Mouse (Mus musculus): ENCODE measurements around the gene Ap1s1. TPM values are rescaled to one million over a fixed set of nuclear protein-coding genes. Genes with fewer than 3 reads are reported as not detected.

The Ap1s1 gene
- polyA plus RNA-seq, 1 experiment from 2014 or later = 194 TPM

GRCm38 (mm10) chr5:137009988-137010387 lies 35.9 kb downstream of the Ap1s1 start:
- Histone ChIP-seq H3K36me3 (no peaks in the 10 kb centered on the region), H3K4me2 (no peak overlapping the region), H3K4me3 (replicated peaks) (no peak overlapping the region), H3K27me3 (no peaks in the 10 kb centered on the region), H3K9ac (no peak overlapping the region), H3K9me3 (replicated peaks) (no peaks in the 10 kb centered on the region), H3K27ac (no peak overlapping the region), H3K4me1 (peaks cover 3% of the 10 kb centered on the region; the same call in 1 of the 2 replicates)
- ATAC-seq (replicated peaks; ENCODE audit: low FRiP score) = no peak
- 29% methylated on average over 3 of the region's 3 CpGs for WGBS

DNA sequence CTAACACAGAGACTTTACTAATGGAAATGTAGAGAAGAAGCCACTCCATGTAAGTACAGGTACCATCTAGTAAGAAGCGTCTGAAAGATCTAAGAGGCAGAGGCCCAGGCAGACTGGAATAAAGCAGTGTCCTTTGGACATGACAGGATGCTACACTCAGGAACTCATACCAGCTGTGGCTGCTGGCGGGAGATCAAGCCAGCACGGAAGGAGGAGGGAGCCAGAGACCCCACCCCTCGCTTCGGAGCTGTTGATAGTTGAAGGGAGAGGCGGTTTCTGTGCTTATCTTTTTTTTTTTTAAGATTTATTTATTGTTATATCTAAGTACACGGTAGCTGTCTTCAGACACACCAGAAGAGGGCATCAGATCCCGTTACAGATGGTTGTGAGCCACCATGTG lies 38.7 kb downstream of the Ap1s1 start:
- H3K36me3 ChIP-seq = no peaks in the 10 kb centered on the region
- H3K4me1 ChIP-seq = peaks cover 3% of the 10 kb centered on the region; the same call in 1 of the 2 replicates
- H3K27ac ChIP-seq = no peak overlapping the region
- no peak overlapping the region for H3K4me3 ChIP-seq (replicated peaks)
- no peak overlapping the region for H3K9ac ChIP-seq
- H3K4me2 ChIP-seq = no peak overlapping the region
- 53% methylated on average over 8 of the region's 8 CpGs for WGBS
- H3K9me3 ChIP-seq (replicated peaks) = no peaks in the 10 kb centered on the region
- no peaks in the 10 kb centered on the region for H3K27me3 ChIP-seq
- no peak for ATAC-seq (replicated peaks; ENCODE audit: low FRiP score)

DNA sequence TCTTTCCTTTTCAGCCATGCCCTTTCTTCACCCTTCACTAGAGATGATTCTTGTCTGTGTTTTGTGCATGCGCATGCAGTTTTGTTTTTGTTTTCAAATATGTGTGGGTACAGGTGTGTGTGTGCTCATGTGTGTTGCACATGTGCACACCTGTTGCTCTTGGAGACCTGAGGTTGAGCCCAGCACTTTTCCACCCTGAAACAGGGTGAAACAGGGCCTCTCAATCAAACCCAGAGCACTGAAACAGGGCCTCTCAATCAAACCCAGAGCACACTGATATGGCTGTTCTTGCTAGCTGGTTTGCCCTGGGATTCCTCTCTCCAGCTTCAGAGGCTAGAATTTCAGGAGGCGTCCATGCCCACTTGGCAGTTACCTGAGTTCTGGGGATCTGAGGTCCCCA lies 45.3 kb downstream of the Ap1s1 start:
- Histone ChIP-seq H3K4me1 (0 out of 2 replicates have a peak, but pooled peaks cover 3% of the 10 kb centered on the region), H3K9ac (no peak overlapping the region), H3K4me2 (no peak overlapping the region), H3K4me3 (replicated peaks) (no peak overlapping the region), H3K36me3 (peaks cover 9% of the 10 kb centered on the region), H3K27me3 (no peaks in the 10 kb centered on the region), H3K9me3 (replicated peaks) (no peaks in the 10 kb centered on the region), H3K27ac (0 out of 2 replicates have a peak overlapping the region, but pooled peaks have one; percentile 22)
- WGBS = 81% methylated on average over 2 of the region's 2 CpGs
- ATAC-seq (replicated peaks; ENCODE audit: low FRiP score) = no peak

- Histone ChIP-seq H3K4me1 (0 out of 2 replicates have a peak, but pooled peaks cover 3% of the 10 kb centered on the region), H3K27ac (no peak overlapping the region), H3K9me3 (replicated peaks) (no peaks in the 10 kb centered on the region), H3K4me2 (no peak overlapping the region), H3K36me3 (peaks cover 20% of the 10 kb centered on the region), H3K9ac (no peak overlapping the region), H3K4me3 (replicated peaks) (no peak overlapping the region), H3K27me3 (no peaks in the 10 kb centered on the region)
- WGBS = 80% methylated on average over 4 of the region's 5 CpGs
- no peak for ATAC-seq (replicated peaks; ENCODE audit: low FRiP score)
These were observed 46.5 kb downstream of the Ap1s1 start for GRCm38 (mm10) chr5:136999449-136999848.

DNA sequence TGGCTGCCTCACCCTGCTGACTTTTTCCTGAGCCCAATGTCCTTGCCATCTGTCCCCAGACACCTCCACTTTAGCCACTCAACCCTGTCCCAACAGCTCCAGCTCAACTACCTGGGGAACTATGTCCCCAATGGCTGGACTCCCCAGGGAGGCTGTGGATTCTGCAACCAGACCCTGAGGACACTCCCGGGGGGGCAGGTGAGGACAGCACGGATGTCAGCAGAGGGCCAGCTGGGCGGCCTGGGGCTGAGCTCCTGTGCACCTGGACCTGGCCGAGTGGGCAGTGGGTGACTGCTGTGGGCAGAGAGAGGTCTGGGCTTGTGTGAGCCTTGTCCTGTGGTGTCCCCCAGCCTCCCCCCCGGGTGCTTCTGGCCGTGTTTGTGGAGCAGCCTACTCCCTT lies 56.1 kb downstream of the Ap1s1 start:
- H3K4me2 ChIP-seq = no peak overlapping the region
- no peak overlapping the region for H3K9ac ChIP-seq
- H3K36me3 ChIP-seq = peaks cover 60% of the 10 kb centered on the region
- H3K4me3 ChIP-seq (replicated peaks) = no peak overlapping the region
- H3K9me3 ChIP-seq (replicated peaks) = no peaks in the 10 kb centered on the region
- H3K4me1 ChIP-seq = peaks cover 15% of the 10 kb centered on the region
- H3K27me3 ChIP-seq = no peaks in the 10 kb centered on the region
- no peak for ATAC-seq (replicated peaks; ENCODE audit: low FRiP score)
- H3K27ac ChIP-seq = no peak overlapping the region
- WGBS = 86% methylated on average over 6 of the region's 6 CpGs

- H3K4me3 ChIP-seq (replicated peaks) = peak overlapping the region; percentile 92
- H3K4me2 ChIP-seq = peak overlapping the region; percentile 91
- peaks cover 60% of the 10 kb centered on the region for H3K36me3 ChIP-seq
- peaks cover 15% of the 10 kb centered on the region for H3K4me1 ChIP-seq
- H3K9me3 ChIP-seq (replicated peaks) = no peaks in the 10 kb centered on the region
- no peak for ATAC-seq (replicated peaks; ENCODE audit: low FRiP score)
- 66% methylated on average over 7 of the region's 7 CpGs for WGBS
- H3K9ac ChIP-seq = peak overlapping the region; percentile 92
- no peaks in the 10 kb centered on the region for H3K27me3 ChIP-seq
- H3K27ac ChIP-seq = 0 out of 2 replicates have a peak overlapping the region, but pooled peaks have one; percentile 96
These were observed 57.5 kb downstream of the Ap1s1 start for GRCm38 (mm10) chr5:136988420-136988819.

GRCm38 (mm10) chr5:136987934-136988271 lies 58.0 kb downstream of the Ap1s1 start, which contains the start of gene Znhit1:
Gene Znhit1 (minus strand): TSS chr5:136988021.
- H3K27me3 ChIP-seq = no peaks in the 10 kb centered on the region
- peak; percentile 2; the same call in 1 of the 2 replicates for ATAC-seq (replicated peaks; ENCODE audit: low FRiP score)
- H3K9me3 ChIP-seq (replicated peaks) = no peaks in the 10 kb centered on the region
- peaks cover 15% of the 10 kb centered on the region for H3K4me1 ChIP-seq
- H3K4me3 ChIP-seq (replicated peaks) = peak within 1 kb of the TSS; percentile 92
- peak within 1 kb of the TSS; percentile 91 for H3K4me2 ChIP-seq
- H3K36me3 ChIP-seq = peaks cover 58% of the 10 kb centered on the region
- 3% methylated on average over 12 of the region's 12 CpGs for WGBS
- H3K27ac ChIP-seq = peak within 1 kb of the TSS; percentile 96
- H3K9ac ChIP-seq = peak within 1 kb of the TSS; percentile 92

DNA sequence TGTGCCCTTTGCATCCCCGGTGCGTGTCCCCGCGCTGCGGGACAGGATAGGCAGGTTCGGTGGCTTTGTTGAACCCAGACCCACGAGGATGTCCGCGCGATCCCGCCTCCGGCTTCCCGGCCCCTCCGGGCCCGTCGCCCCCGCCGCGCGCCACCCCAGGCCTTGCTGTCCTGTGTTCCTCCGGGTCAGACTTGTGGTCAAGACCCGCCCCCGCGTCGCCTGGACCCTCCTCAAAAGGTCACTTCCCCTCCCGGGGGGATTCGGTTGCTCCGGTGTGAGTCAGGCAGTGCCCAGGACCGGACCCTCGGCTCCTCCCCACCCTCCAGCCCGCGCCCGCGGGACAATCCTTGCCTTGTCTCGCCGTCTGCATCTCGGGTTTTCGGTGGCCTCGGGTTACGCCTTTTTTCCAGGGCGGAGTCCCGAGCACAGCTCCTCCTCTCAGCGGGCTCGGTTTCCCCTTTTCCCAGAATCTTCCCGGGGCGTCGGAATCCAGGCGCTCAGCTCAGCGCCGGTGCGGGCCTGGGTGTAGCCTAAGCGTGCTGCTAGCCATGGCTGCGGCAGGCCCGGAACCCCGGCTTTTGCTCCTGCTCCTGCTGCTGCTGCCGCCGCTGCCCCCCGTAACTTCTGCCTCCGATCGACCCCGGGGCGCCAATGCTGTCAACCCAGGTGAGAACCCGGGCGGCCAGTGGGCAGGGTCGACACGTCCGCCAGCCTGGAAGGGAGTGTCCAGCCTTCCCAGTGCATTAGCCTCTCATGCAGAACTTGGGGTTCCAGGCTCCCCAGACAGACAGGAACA lies 58.6 kb downstream of the Ap1s1 start:
- H3K4me3 ChIP-seq (replicated peaks) = peak overlapping the region; percentile 92
- H3K9me3 ChIP-seq (replicated peaks) = no peaks in the 10 kb centered on the region
- ATAC-seq (replicated peaks; ENCODE audit: low FRiP score) = peak; percentile 70
- peak overlapping the region; percentile 92 for H3K9ac ChIP-seq
- H3K27ac ChIP-seq = peak overlapping the region; percentile 96
- peaks cover 54% of the 10 kb centered on the region for H3K36me3 ChIP-seq
- H3K4me2 ChIP-seq = peak overlapping the region; percentile 91
- no peaks in the 10 kb centered on the region for H3K27me3 ChIP-seq
- WGBS = under 1% methylated on average over 67 of the region's 67 CpGs
- H3K4me1 ChIP-seq = peaks cover 15% of the 10 kb centered on the region

- Histone ChIP-seq H3K4me2 (peak within 1 kb of the TSS; percentile 91), H3K9me3 (replicated peaks) (no peaks in the 10 kb centered on the region), H3K27ac (peak within 1 kb of the TSS; percentile 96), H3K36me3 (peaks cover 54% of the 10 kb centered on the region), H3K4me1 (peaks cover 15% of the 10 kb centered on the region), H3K27me3 (no peaks in the 10 kb centered on the region), H3K4me3 (replicated peaks) (peak within 1 kb of the TSS; percentile 92), H3K9ac (peak within 1 kb of the TSS; percentile 92)
- WGBS = under 1% methylated on average over 26 of the region's 26 CpGs
- ATAC-seq (replicated peaks; ENCODE audit: low FRiP score) = peak; percentile 93
These were observed 59.2 kb downstream of the Ap1s1 start, which contains the start of gene Plod3 for GRCm38 (mm10) chr5:136986695-136987137. Gene Plod3 (plus strand): TSS chr5:136987019.

MicroRNAs encoded within 50 kb of the gene (microRNA counts, 519-probe panel; counts per million panel counts)
- microRNA mmu-miR-702 = 31.7 counts per million

Small RNA genes within 50 kb of the gene (microRNA-seq; reads per million reads assigned to microRNA genes)
- gene Mir702 = 12.4 reads per million, percentile 31 among the genes with 10 or more reads in this experiment

Other genes with a start within 250 kb of the Ap1s1 start
- 51.1 and 62.5 TPM in 2 replicates for gene Col26a1, start 162.9 kb downstream of the Ap1s1 start, polyA plus RNA-seq (2015; fragmentation: Nextera tagmentation; extraction: Ambion mirVana)
- 74.0 and 78.8 TPM in 2 replicates for gene Ift22, start 138.0 kb downstream of the Ap1s1 start, polyA plus RNA-seq (2015; fragmentation: Nextera tagmentation; extraction: Ambion mirVana)
- 284 and 294 TPM in 2 replicates for gene Fis1, start 92.9 kb downstream of the Ap1s1 start, polyA plus RNA-seq (2015; fragmentation: Nextera tagmentation; extraction: Ambion mirVana)
- gene Cldn15, start 79.5 kb downstream of the Ap1s1 start, polyA plus RNA-seq (2015; fragmentation: Nextera tagmentation; extraction: Ambion mirVana) = 3.0 and 4.1 TPM in 2 replicates
- 42.9 and 52.5 TPM in 2 replicates for gene Plod3, start 59.1 kb downstream of the Ap1s1 start, polyA plus RNA-seq (2015; fragmentation: Nextera tagmentation; extraction: Ambion mirVana)
- gene Znhit1, start 58.1 kb downstream of the Ap1s1 start, polyA plus RNA-seq (2015; fragmentation: Nextera tagmentation; extraction: Ambion mirVana) = 86.4 and 102 TPM in 2 replicates
- 0.10 and 0.55 TPM in 2 replicates for gene Vgf, start 19.7 kb downstream of the Ap1s1 start, polyA plus RNA-seq (2015; fragmentation: Nextera tagmentation; extraction: Ambion mirVana)
- 0.45 and 0.48 TPM in 2 replicates for gene Serpine1, start 26.1 kb upstream of the Ap1s1 start, polyA plus RNA-seq (2015; fragmentation: Nextera tagmentation; extraction: Ambion mirVana)
- gene Trim56, start 70.1 kb upstream of the Ap1s1 start, polyA plus RNA-seq (2015; fragmentation: Nextera tagmentation; extraction: Ambion mirVana) = 7.9 and 9.0 TPM in 2 replicates
- 0.09 TPM in 1 of 2 replicates, not detected in the other for gene Muc3, start 103.2 kb upstream of the Ap1s1 start, polyA plus RNA-seq (2015; fragmentation: Nextera tagmentation; extraction: Ambion mirVana)
- 0.33 and 0.34 TPM in 2 replicates for gene Muc3a, start 166.3 kb upstream of the Ap1s1 start, polyA plus RNA-seq (2015; fragmentation: Nextera tagmentation; extraction: Ambion mirVana)
- gene Ache, start 241.4 kb upstream of the Ap1s1 start, polyA plus RNA-seq (2015; fragmentation: Nextera tagmentation; extraction: Ambion mirVana) = 2.7 and 3.6 TPM in 2 replicates
- 5.9 and 7.3 TPM in 2 replicates for gene Ufsp1, start 248.5 kb upstream of the Ap1s1 start, polyA plus RNA-seq (2015; fragmentation: Nextera tagmentation; extraction: Ambion mirVana)

Measured in kidney, embryonic 15.5 days (tissue).